Mouse (Mus musculus) R1 (cell line): Measurements from ENCODE around the gene Gstm7.
"Not testable (repeated sequence)": the region's sequence is repeated elsewhere in the genome, so short reads cannot be mapped to it uniquely, and the experiment has no call there.

Experiments used
- DNase-seq: peaks from one replicate; pipeline ENCODE4 v3.0.0-alpha.2; 2018; ENCODE audit warnings: low read depth, low spot score

Gstm7 gene

GRCm38 (mm10) chr3:107935888-107936287 is 4.3 kb upstream of the Gstm7 start:
- DNase-seq, result no peak

- DNase-seq, result no peak
Measured at GRCm38 (mm10) chr3:107935268-107935667, 3.7 kb upstream of the Gstm7 start.

- no peak for DNase-seq
Measured at GRCm38 (mm10) chr3:107932128-107932527, 511 bp upstream of the Gstm7 start.

GRCm38 (mm10) chr3:107931134-107931533 is 483 bp downstream of the Gstm7 start:
- DNase-seq, result no peak

GRCm38 (mm10) chr3:107929731-107930130 is 1.9 kb downstream of the Gstm7 start:
- no peak for DNase-seq

- DNase-seq, result no peak
Measured at GRCm38 (mm10) chr3:107929243-107929642, 2.4 kb downstream of the Gstm7 start.

- no peak for DNase-seq
Measured at GRCm38 (mm10) chr3:107928691-107929090, 2.9 kb downstream of the Gstm7 start.

GRCm38 (mm10) chr3:107927841-107928240 is 3.8 kb downstream of the Gstm7 start:
- no peak for DNase-seq

- DNase-seq, result no peak
Measured at GRCm38 (mm10) chr3:107925335-107925734, 6.3 kb downstream of the Gstm7 start.

- no peak for DNase-seq
Measured at GRCm38 (mm10) chr3:107920348-107920747, 11.3 kb downstream of the Gstm7 start.

- DNase-seq, result peak; percentile 78
Measured at GRCm38 (mm10) chr3:107917783-107918408, 13.7 kb downstream of the Gstm7 start.

- peak; percentile 73 for DNase-seq
Measured at GRCm38 (mm10) chr3:107917097-107917496, 14.5 kb downstream of the Gstm7 start.

GRCm38 (mm10) chr3:107916674-107917073 is 14.9 kb downstream of the Gstm7 start:
- DNase-seq, result no peak

GRCm38 (mm10) chr3:107905942-107906341 is 25.7 kb downstream of the Gstm7 start:
- no peak for DNase-seq

- no peak for DNase-seq
Measured at GRCm38 (mm10) chr3:107900955-107901673, 30.5 kb downstream of the Gstm7 start.

- no peak for DNase-seq
Measured at GRCm38 (mm10) chr3:107898691-107899090, 32.9 kb downstream of the Gstm7 start.

- DNase-seq, result peak; percentile 51
Measured at GRCm38 (mm10) chr3:107895720-107896569, 35.7 kb downstream of the Gstm7 start, which contains the start of gene Gstm5. Gstm5 (plus strand) TSS chr3:107895821.

GRCm38 (mm10) chr3:107895194-107895719 is 36.4 kb downstream of the Gstm7 start:
- DNase-seq, result no peak

GRCm38 (mm10) chr3:107889236-107889635 is 42.4 kb downstream of the Gstm7 start:
- not testable (repeated sequence) for DNase-seq

GRCm38 (mm10) chr3:107887674-107888495 is 43.7 kb downstream of the Gstm7 start:
- DNase-seq, result no peak
